ENCODE assay signal across 10 mouse cellular contexts in genomic region chr16:44631357-44632053, GRCm38 (mm10).
A peak's percentile ranks its signal among the peaks of the same experiment; 100 is the strongest.
DNase-seq lines count a peak whose midpoint lies in the region; ATAC-seq and TF ChIP-seq lines count a peak whose summit lies in the region.
"Had no signal": no experiment of that assay in that cellular context is flagged by ENCODE, and none has a peak within 500 bp of the region (broad histone marks: within the 10 kb centered on the region; RNA-seq: fewer than 3 reads in every experiment).

No protein-coding gene starts in this region.

- no peak for TF ChIP-seq CTCF in lung, postnatal 0 days (IDR thresholded peaks at IDR 0.05)

- H3K4me2 ChIP-seq in heart, embryonic 11.5 days, result no peak overlapping the region
- no peak overlapping the region for H3K4me2 ChIP-seq in lung, postnatal 0 days (replicated peaks; ENCODE audit: low read depth, low read length)
- H3K4me2 ChIP-seq in heart, embryonic 16.5 days (ENCODE audit: low read depth, low read length), result no peak overlapping the region
- H3K4me2 ChIP-seq in stomach, embryonic 15.5 days, result no peak overlapping the region
- H3K4me2 ChIP-seq: liver, embryonic 15.5 days had no signal

- H3K9me3 ChIP-seq in heart, embryonic 11.5 days (replicated peaks; ENCODE audit: control insufficient read depth, low read length), result no peaks in the 10 kb centered on the region
- no peaks in the 10 kb centered on the region for H3K9me3 ChIP-seq in lung, postnatal 0 days (ENCODE audit: low read length)
- H3K9me3 ChIP-seq in heart, embryonic 16.5 days (replicated peaks; ENCODE audit: control insufficient read depth, low read length), result no peaks in the 10 kb centered on the region
- no peaks in the 10 kb centered on the region for H3K9me3 ChIP-seq in stomach, embryonic 15.5 days
- H3K9me3 ChIP-seq: liver, embryonic 15.5 days had no signal

- peak overlapping the region; percentile 66 for H3K27ac ChIP-seq in heart, embryonic 11.5 days (ENCODE audit: low read depth, low read length)
- H3K27ac ChIP-seq in lung, postnatal 0 days (ENCODE audit: low read length), result peak overlapping the region; percentile 71
- peak overlapping the region; percentile 72 for H3K27ac ChIP-seq in heart, embryonic 16.5 days (ENCODE audit: low read length)
- peak overlapping the region; percentile 86 for H3K27ac ChIP-seq in stomach, embryonic 15.5 days
- H3K27ac ChIP-seq: liver, embryonic 15.5 days had no signal

- H3K4me1 ChIP-seq in heart, embryonic 11.5 days (ENCODE audit: control insufficient read depth, insufficient read depth, low read length), result 0 out of 2 replicates have a peak, but pooled peaks cover 4% of the 10 kb centered on the region
- H3K4me1 ChIP-seq in lung, postnatal 0 days (ENCODE audit: insufficient read depth, low read depth, low read length), result peaks cover 20% of the 10 kb centered on the region; the same call in 1 of the 2 replicates
- H3K4me1 ChIP-seq in heart, embryonic 16.5 days (ENCODE audit: control insufficient read depth, insufficient read depth, low read length), result peaks cover 21% of the 10 kb centered on the region
- H3K4me1 ChIP-seq in stomach, embryonic 15.5 days, result peaks cover 22% of the 10 kb centered on the region
- H3K4me1 ChIP-seq: liver, embryonic 15.5 days had no signal

- no peak overlapping the region for H3K9ac ChIP-seq in heart, embryonic 11.5 days (ENCODE audit: low read depth, low read length)
- H3K9ac ChIP-seq in lung, postnatal 0 days (replicated peaks; ENCODE audit: low read depth), result no peak overlapping the region
- H3K9ac ChIP-seq in heart, embryonic 16.5 days (ENCODE audit: low read length), result no peak overlapping the region
- no peak overlapping the region for H3K9ac ChIP-seq in stomach, embryonic 15.5 days
- H3K9ac ChIP-seq: liver, embryonic 15.5 days had no signal

- no peak overlapping the region for H3K4me3 ChIP-seq in heart, embryonic 11.5 days (ENCODE audit: low read depth, low read length)
- no peak overlapping the region for H3K4me3 ChIP-seq in lung, postnatal 0 days (ENCODE audit: low read depth, low read length)
- no peak overlapping the region for H3K4me3 ChIP-seq in heart, embryonic 16.5 days (ENCODE audit: low read length)
- H3K4me3 ChIP-seq in stomach, embryonic 15.5 days (replicated peaks), result no peak overlapping the region
- H3K4me3 ChIP-seq: liver, embryonic 15.5 days had no signal

- TF ChIP-seq EP300 in lung, postnatal 0 days (IDR thresholded peaks at IDR 0.05), result no peak

- no peak for ATAC-seq in heart, embryonic 11.5 days (replicated peaks; ENCODE audit: insufficient number of reproducible peaks, low FRiP score, low TSS enrichment)
- no peak for ATAC-seq in lung, postnatal 0 days
- ATAC-seq in heart, embryonic 16.5 days (replicated peaks; ENCODE audit: extremely low read depth, insufficient read depth, low FRiP score), result no peak
- no peak; the same call in 1 of the 2 replicates for ATAC-seq in stomach, embryonic 15.5 days (ENCODE audit: insufficient read depth, low FRiP score, low read depth)

- H3K36me3 ChIP-seq in heart, embryonic 11.5 days (ENCODE audit: control insufficient read depth, insufficient read depth, low read length), result no peaks in the 10 kb centered on the region
- H3K36me3 ChIP-seq in lung, postnatal 0 days (ENCODE audit: insufficient read depth, low read length), result no peaks in the 10 kb centered on the region
- H3K36me3 ChIP-seq in heart, embryonic 16.5 days (ENCODE audit: control insufficient read depth, insufficient read depth), result no peaks in the 10 kb centered on the region
- H3K36me3 ChIP-seq in stomach, embryonic 15.5 days, result no peaks in the 10 kb centered on the region
- H3K36me3 ChIP-seq: liver, embryonic 15.5 days had no signal

- WGBS in heart, embryonic 11.5 days (ENCODE audit: insufficient replicate concordance), result 62% methylated on average over 4 of the region's 4 CpGs
- WGBS in lung, postnatal 0 days, result 58% methylated on average over 4 of the region's 4 CpGs
- 61% methylated on average over 4 of the region's 4 CpGs for WGBS in heart, embryonic 16.5 days
- WGBS in stomach, embryonic 15.5 days, result 47% methylated on average over 4 of the region's 4 CpGs

- DNase-seq in heart, adult 18-20 months, result no peak
- no peak for DNase-seq in lung, postnatal 0 days (ENCODE audit: low spot score)
- no peak for DNase-seq in lung, postnatal 4 days
- no peak for DNase-seq in right cerebral cortex, postnatal 4 days
- DNase-seq in urinary bladder, postnatal 25 days (ENCODE audit: low spot score), result no peak

- H3K27me3 ChIP-seq in heart, embryonic 11.5 days (ENCODE audit: control insufficient read depth, insufficient read depth, low read length), result no peaks in the 10 kb centered on the region
- H3K27me3 ChIP-seq in lung, postnatal 0 days (replicated peaks; ENCODE audit: insufficient read depth, low read length), result no peaks in the 10 kb centered on the region
- no peaks in the 10 kb centered on the region for H3K27me3 ChIP-seq in heart, embryonic 16.5 days (ENCODE audit: control insufficient read depth, insufficient read depth, low read length)
- no peaks in the 10 kb centered on the region for H3K27me3 ChIP-seq in stomach, embryonic 15.5 days (replicated peaks)
- H3K27me3 ChIP-seq: CH12.LX; liver, embryonic 15.5 days had no signal
